Mouse (Mus musculus) G1E (cell line): Measurements from ENCODE around the gene Zfp459.
"Not testable (repeated sequence)": the region's sequence is repeated elsewhere in the genome, so short reads cannot be mapped to it uniquely, and the experiment has no call there.

Experiments
- CTCF ChIP-seq: IDR thresholded peaks from 2 replicates; pipeline ENCODE4 v1.5.1; 2012; ENCODE audit warnings: low read depth, low read length, inconsistent platforms, mixed read lengths
- GATA1 ChIP-seq: IDR thresholded peaks from 2 replicates; pipeline ENCODE4 v1.6.1; 2012; ENCODE audit warnings: borderline replicate concordance, low read length, inconsistent platforms, mixed read lengths

- not testable (repeated sequence) for TF ChIP-seq CTCF, GATA1
Measured at GRCm38 (mm10) chr13:67413634-67414033, 7.6 kb downstream of the Zfp459 start.
